Mouse (Mus musculus) brain, adult 2 months (tissue): ENCODE results near the gene Gpd1l.
A peak's percentile ranks its signal among the peaks of the same experiment; 100 is the strongest.

Experiments
- DNase-seq: peaks from one replicate; pipeline ENCODE4 v3.0.0; 2011; ENCODE audit warnings: low read depth, low spot score

Gene Gpd1l

DNA sequence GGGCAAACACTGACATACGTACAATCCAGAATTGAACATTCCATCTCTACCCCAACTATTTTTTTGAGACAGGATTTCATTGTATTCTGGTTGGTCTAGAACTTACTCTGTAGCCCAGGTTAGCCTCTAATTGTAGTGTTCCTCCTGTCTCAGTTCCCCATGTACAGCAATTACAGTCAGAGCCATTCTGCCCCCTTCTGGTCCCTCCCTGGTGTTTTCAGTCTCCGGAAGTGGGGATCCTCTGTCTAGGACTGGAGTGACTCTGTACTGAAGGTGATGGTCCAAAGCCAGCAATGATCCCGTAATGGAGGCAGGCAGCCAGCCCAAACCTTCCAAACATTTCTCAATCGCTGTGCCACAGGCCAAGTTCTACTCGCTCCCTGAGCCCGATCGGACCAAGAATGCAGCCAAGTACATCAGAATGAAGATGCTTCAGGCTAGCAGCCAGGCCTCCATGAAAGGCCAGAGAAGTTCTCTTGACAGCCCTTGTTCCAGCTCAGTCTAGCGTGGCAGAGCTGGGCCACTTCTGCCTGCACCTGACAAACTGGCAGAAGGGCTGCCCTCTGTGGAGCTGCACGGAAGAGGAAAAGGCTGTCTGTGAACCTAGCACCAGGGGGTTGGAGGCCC is 3.2 kb downstream of the Gpd1l start:
- DNase-seq: peak; percentile 55

DNA sequence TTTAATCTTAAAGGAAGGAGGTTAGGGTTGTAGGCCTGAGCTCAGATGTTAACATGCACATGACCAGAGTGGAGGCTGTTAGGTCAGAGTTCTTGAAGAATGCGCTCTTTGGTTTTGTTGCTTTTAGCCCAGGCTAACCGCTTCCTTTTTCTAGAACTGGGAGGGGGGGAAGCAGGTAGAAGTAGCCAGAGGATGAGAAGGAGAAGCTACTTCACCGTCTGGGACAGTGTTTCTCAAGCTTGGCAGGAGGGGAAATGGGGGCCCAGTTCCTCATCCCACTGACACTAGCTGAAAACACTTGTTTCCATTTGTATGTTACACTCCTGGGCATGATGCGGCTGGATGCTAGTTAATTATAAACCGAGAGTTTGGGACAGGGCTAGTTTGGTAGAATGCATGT is 8.2 kb downstream of the Gpd1l start:
- no peak for DNase-seq

DNA sequence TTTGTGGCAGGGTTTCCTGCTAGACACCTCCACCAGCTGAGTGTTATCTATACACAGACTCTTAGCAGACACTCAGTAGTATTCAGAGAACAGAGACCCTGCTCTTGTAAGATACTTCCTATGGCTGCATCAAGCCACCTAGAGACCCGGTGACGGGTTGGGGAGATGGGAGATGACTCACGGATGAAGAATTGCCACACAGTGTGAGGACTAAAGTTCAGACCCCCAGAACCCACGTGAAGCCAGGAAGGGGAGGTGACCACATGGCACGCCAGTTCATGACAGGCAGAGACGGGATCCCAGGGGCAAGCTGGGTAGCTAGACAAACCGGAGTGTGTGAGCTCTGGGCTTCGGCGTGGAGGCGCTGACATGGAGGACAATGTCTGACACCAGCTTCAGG is 8.7 kb downstream of the Gpd1l start:
- no peak for DNase-seq

DNA sequence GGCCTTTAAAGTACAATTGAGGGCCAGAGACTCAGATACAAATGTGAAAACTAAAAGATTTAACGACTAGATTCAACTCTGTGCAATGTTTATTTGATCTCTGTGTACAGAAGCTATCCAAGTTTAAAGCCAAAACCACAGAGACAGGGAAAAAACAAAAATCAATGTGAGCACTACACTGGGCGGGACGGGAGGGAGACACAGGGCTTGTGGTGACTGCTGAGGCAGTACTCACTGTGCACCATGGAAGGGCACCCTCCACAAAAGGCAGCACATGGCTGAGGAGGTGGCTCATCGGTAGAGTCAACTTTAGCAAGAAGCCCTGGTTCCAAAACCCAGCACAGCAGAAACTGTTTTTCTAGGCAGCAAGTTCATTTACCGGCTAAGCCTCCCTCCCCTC is 9.3 kb downstream of the Gpd1l start:
- no peak for DNase-seq

DNA sequence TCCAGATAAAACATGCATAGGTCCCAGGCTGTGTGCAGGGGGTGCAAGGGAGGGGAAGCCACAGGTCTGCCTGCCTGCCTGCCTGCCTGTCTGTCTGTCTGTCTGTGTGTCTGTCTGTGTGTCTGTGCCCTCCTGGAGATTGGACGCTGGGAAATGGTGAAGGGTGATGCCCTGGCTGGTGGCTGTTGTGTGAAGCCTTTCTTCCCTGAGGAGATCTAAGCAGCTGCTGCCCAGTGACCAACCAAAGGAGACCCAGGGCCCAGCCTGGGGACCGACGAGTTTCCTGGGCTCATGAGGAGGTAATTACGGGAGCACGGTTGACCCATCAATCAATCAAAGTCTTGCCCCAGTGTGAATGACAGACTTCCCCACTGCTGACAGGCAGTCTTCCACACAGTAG is 11.6 kb downstream of the Gpd1l start:
- no peak for DNase-seq

DNA sequence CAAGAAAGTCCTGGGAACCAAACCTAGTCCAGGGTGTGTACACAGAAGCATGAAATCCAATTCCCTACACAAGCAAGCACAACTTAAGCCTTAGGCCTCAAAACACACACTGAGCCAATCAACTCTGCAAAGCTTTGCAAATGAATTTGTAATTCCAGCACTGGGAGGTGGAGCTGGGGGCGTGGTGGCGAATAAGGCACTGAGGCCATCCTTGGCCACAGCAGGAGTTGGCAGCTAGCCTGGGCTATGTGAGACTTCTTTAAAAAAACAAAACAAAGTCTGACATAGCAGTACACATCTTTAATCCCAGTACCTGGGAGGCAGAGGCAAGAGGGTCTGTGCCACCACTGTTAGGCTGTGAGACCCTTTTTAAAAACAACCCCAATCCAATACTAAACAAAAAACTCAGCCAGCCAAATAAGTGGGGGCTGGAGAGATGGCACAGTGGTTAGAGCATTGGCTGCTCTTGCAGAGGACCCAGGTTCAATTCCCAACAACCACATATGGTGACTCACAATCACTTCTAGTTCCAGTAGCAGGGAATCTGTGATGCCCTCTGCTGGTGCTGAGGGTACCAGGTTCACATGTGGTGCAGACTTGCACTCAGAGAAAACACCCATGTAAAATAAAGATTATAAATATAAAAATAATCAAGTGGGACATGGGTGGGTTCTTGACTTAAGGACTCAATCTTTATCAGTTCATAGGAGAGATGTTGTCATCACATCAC is 12.3 kb downstream of the Gpd1l start:
- DNase-seq: peak; percentile 40

DNA sequence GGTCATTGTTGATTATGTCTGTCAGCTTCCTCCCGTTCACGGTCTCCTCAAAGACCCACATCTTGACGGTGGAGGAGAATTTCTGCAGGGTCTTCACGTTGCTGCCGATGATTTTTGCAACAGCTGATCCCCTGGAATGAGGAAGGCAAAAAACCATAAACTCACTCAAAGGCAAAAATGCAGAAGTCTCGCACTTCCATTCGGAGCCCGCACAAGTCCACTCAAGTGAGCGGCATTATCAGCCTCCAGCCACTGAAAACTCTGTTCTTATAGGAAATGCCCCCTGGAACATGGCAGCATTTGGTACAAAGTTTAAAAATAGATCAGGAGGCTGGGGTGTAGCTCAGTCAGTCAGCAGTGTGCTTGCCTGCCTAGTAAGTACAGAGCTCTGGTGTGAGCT is 13.2 kb downstream of the Gpd1l start:
- DNase-seq: no peak

DNA sequence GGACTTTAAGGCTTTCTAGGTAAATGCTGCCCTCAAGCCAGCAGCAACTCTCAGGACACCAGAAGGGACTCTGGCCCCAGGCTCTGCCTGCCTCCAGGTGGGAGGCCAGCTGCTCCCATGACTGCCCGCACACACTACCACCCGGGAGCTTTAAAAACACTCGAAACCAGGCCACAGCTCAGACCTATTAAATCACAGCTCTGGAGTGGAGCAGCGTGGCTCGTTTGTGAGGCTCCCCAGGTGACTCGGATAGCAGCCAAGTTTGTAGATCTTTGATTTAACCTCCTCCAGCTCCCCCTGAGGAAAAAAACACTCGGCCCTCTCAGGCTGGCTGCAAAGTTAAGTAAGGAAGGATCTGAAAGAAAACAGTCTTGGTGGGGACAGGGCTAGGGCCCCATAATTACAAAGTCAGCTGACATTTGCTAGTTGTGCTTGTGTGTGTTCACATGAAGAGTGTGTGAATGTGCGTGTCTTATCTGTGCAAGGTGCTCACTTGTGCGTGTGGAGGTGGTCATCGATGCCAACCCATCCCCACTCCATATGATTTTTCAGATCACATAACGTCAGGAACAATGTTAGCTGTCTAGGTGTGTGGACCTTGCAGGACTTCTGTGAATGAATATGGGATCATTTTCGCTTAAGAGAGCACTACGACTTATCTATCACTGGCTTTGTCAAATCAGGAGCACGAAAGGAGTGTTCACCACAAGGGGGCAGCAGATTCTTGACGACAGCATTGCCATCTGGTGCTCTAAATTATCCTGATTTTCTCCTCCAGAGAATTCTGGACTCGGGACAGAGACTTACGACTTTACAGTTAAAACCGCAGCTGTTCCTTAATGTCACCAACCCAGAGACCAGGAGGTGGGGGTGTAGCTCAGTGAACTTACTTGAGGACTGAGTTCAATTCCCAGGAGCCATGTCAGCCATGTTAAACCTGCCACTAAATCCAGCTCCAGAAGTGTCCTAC is 20.8 kb downstream of the Gpd1l start:
- peak; percentile 96 for DNase-seq

DNA sequence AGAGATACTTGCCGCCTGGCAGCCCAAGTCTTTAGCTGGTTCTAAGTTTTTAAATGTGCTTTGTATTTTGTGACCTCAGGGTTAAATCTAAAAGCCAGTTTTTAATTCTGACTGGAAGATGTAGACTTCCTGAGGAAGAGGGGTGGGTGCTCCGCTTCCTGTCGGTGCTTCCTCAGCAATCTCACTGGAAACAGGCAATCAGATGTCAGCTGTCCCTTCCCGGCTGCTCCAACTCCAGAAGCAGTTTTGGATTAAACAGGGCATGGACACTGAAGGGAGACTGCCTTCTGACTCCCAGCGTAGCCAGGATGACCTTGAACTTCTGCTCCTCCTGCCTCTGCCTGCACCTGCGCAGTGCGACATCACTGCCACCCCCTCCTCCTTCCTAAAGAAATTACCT is 26.3 kb downstream of the Gpd1l start:
- DNase-seq: no peak

DNA sequence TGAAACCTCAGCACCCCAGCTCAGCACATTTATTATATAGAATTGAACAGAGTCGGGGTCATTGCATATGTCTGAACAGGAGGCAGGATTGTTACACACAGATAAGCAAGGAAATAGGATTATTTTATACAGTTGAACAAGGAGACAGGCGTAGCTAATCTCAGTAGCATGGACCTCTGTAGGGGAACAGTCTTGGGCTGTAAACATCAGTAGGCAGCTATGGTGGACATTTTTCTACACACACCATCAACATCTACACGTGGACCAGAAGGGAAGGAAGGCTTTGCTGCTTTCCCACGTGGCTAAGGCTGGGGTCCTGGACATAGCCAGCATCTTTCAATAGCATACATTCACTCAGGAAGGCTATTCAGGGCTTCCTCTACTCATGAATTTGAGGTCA is 37.9 kb downstream of the Gpd1l start:
- DNase-seq: no peak

DNA sequence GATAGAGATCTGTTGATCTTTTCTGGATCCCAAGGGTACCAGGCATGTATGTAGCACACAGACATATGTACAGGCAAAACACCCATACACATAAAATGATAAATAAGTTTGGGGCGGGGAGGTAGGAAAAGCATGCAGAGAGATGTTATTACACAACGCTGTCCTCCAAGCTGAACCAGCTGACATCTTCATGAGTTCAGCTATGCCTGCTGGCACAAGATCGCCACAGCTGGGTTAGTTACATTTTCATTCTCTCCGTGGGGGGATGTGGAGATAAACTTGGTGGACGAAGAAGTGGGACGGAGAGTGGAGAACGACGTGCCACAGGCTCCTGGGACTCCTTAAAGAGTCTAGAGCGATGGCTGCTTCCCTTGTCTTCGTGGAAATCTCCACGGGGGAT is 40.8 kb downstream of the Gpd1l start:
- DNase-seq: no peak

DNA sequence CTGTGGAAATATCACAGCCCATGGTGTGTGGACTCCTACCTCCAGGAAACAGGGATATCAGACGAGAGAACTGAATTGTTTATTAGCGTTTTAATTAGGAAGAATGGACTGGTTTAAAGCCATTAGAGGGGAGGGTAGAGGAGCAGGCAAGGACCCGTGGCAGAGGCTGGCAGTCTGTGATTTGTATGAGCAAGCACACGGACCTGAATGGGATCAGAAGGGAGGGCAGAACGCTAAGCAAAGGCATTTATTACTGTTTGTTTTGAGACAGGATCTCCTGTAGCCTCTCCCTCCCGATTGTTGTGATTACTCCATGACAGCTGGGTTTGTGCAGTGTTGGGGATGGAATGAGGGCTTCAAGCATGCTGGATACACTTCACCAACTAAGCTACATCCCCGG is 43.4 kb downstream of the Gpd1l start:
- no peak for DNase-seq

DNA sequence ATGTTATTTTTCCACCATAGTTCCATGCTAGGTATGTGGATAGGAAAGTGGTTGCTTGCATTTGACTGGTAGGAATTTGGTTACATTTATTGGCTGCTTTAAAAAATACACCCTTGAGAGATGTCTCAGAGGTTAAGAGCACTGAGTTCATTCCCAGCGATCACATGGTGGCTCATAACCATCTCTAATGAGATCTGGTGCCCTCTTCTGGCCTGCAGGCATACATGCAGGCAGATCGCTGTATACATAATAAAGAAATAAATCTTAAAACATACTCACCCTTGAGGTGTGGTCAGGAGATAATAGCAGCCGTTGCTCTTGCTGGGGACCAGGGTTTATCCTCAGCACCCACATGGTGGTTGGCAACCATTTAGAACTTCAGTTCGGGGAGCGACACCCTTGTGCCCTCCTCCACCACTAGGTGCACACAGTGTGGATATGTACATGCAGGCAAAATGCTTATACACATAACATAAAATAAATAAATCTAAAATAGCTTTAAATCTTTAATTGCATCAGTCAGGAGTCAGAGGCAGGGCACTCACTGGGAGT is 44.9 kb downstream of the Gpd1l start:
- DNase-seq: no peak

DNA sequence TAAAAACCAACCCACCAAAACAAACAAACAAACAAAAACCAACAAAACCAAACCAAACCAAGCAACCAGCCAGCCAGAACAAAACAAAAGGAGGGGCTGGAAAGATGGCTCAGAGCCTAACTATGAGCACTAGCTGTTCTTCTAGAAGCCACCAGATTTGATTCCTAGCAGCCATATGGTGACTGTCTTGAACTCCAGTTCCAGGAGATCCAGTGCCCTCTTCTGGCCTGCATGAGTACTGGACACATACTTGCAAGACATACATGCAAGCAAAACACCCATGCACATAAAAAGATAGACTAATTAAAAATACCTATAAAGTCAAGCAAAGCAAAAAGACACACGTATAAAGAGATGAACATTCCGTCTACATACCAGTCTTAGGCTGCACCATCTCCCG is 46.1 kb downstream of the Gpd1l start:
- peak; percentile 65 for DNase-seq

DNA sequence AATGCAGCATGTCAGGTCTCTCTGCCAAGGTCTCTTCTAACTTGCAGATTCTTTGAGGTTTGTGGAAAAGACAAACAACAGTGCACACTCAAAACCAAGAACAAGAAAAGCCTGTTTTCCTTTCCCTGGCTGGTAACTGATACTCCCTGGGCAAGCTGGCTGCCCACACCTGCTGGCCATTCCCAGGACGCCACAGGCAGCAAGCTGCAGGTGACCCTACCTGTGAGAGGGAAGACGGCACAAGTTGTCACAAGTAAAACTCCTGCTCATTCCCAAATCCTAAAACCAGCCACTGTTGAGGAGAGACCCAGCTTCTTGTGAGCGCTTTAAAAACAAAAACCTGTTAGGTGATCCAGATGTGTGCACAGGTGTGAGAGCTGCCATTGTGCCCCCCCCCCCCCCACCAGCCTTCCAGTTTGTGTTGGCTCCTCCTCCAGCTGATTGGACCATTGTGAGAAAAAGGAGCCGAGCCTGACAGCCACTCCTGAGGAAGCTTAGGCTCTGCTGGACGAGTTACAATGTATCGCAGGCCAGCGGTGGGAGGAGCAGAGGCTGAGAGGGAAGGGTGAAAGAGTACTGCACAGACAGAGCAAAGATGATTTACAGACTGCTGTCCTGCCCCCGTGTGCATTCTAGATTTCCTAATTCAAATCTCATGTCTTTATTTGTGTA is 47.7 kb downstream of the Gpd1l start:
- no peak for DNase-seq

DNA sequence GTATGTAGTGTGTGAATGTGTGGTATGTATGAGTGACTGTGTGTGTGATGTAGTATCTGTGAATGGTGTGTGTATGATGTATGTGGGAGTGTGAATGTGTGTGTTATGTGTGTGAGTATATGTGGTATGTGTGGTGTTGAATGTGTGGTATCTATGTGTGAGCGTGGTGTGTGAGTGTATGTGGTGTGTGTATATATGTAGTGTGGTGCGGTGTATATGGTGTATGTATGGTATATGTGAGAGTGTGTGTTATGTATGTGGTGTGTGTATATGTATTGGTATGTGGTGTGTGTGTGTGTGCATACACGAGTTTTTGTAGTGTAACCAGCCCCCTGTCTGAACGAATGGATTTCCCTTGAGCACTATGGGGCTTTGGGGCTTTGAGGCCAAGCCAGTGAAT is 48.2 kb downstream of the Gpd1l start:
- DNase-seq: no peak

DNA sequence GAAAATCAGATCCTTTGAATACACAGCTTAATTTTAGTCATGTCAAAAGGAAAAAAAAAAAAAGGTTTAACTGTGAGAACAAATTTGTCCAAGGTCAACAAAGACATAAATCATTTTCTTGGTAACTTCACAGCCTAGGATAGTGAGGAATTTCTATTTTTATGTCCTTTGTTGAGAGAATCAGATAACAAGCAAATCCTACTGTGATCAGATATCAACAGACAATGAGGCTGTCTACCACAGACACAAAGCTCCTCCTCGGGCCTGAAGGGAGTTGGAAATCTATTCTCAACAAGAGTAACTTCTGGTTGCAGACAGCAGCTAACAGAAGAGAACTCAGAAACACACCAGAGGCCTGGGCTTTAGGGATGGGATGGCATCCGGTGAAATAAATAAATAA is 51.8 kb downstream of the Gpd1l start:
- DNase-seq: no peak

DNA sequence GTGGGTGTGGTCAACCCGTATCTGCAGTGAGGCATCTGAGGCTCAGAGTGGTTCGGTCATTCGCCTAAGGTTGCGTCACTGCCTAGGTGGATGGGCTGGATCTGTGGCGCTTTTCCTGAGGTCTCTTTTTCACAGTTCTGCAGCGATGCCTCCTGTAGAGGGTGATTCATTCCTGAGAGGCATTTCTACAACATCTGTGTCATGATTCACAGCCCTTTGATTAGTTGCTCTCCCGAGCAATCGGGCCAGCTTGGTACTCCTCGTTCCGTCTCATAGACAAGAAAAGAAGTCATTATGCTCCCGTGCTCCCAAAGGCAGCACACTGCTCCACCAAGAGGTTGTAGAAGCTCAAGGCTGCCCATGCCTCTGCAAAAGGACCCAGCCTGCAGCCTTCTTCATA is 78.5 kb downstream of the Gpd1l start:
- peak; percentile 89 for DNase-seq

DNA sequence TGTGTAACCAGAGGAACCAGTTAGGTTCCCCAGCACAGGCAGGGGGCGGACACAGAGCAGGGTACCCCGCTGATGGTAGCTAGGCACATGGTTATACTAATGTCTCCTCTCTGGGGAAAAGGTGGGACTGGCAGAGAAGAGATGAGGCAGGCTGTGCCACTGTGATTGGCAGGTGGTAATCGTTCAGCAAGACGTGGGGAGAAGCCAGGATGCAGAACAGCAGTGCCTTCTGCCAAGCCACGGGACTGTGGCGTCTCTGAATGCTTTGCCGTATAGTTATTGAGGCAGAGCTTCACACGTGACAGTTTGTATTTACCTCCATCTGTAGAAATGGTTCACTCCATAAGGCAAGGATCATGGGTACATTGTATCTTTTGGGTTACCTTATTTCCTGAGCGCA is 79.1 kb downstream of the Gpd1l start:
- DNase-seq: peak; percentile 25

DNA sequence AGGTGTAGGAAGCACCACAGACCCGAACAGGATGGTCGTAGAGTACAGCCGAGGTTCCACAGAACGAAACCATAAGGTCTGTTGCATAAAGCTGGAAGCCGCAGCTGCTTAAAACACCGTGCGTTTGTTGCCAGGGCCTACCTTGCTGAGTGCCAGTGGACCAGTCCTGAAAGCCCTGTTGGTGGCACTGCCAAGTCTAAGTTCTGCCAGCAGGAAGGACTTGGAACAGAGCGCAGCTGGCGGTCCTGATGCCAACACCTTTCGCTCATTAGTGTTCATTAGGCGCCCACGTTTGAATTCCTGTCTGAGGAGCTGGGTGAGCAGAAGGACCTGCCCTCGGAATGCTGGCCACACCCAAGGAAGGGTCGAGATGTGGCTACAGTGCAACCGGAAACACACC is 80.5 kb downstream of the Gpd1l start:
- DNase-seq: peak; percentile 7

DNA sequence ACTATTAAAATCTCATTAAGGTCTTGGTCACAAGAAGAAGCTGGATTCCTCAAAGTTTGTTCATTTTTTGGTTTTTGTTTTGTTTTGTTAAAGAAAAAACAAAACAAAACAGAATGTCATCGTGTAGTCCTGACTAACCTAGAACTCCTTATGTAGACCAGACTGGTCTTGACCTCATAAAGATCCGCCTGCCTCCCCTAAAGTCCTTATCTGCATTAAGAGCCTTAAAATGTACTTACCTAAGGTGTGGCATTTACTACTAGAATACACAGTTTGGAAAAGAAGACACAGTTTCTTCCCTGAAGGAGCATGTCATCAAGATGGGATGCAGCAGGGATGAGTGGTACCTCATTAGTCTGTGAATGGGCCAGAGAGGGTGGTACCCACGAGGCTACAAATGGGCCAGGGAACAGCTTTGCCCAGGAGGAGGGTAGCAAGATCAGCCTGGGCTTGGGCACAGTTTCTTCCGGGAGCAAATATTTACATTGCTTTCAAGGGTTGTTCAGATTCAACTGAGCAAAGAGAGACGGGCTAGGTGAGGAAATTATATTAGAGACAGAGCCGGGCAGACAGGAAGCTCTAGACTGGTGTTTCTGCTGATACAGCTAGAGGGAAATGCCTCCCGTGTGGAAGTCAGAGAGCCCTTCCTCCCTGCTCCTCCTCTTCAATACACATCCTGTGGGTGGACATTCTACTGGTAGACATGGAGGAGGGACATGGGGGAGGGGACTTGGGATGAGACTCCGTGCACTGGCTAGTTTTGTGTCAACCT is 82.2 kb downstream of the Gpd1l start:
- no peak for DNase-seq
